Mouse (Mus musculus) intestine, embryonic 14.5 days (tissue): Measurements from ENCODE around the gene 1700029I15Rik. TPM values are rescaled to one million over a fixed set of nuclear protein-coding genes. Genes with fewer than 3 reads are reported as not detected.

Source experiments
- ATAC-seq: fragments of 200-750 bp; cut with Nextera tagmentation; replicated peaks from 2 replicates; pipeline ENCODE4 v1.8.0; 2017; ENCODE audit warnings: low read depth, moderate number of reproducible peaks, moderate TSS enrichment, moderate library complexity; ENCODE audit not compliant: low FRiP score, low TSS enrichment
- DNase-seq: peaks from one replicate; pipeline ENCODE4 v3.0.0-alpha.2; 2018; ENCODE audit warnings: low spot score
- H3K27ac ChIP-seq: fragments of 300-500 bp; sonication (generic); 2 replicates; pipeline ENCODE4 v1.5.1; 2014; ENCODE audit warnings: low read depth, mild to moderate bottlenecking, control low read depth
- H3K27me3 ChIP-seq: fragments of 300-500 bp; sonication (generic); replicated peaks from 2 replicates; pipeline ENCODE4 v1.6.1; 2014; ENCODE audit warnings: low read length, control low read depth; ENCODE audit not compliant: control insufficient read depth, insufficient read depth
- H3K36me3 ChIP-seq: fragments of 300-500 bp; sonication (generic); 2 replicates; pipeline ENCODE4 v1.6.1; 2014; ENCODE audit warnings: low read length, control low read depth; ENCODE audit not compliant: control insufficient read depth, insufficient read depth
- H3K4me1 ChIP-seq: fragments of 300-500 bp; sonication (generic); replicated peaks from 2 replicates; pipeline ENCODE4 v1.6.1; 2014; ENCODE audit warnings: low read length, control low read depth, mixed read lengths; ENCODE audit not compliant: control insufficient read depth, insufficient read depth
- H3K4me2 ChIP-seq: fragments of 300-500 bp; sonication (generic); 2 replicates; pipeline ENCODE4 v1.6.1; 2014; ENCODE audit warnings: low read length
- H3K4me3 ChIP-seq: fragments of 300-500 bp; sonication (generic); 2 replicates; pipeline ENCODE4 v1.5.1; 2014; ENCODE audit warnings: low read depth, low read length, control low read depth, mixed read lengths
- H3K9ac ChIP-seq: fragments of 300-500 bp; sonication (generic); 2 replicates; pipeline ENCODE4 v1.6.1; 2014; ENCODE audit warnings: mild to moderate bottlenecking, low read length
- H3K9me3 ChIP-seq: fragments of 300-500 bp; sonication (generic); 2 replicates; pipeline ENCODE4 v1.6.1; 2016; ENCODE audit warnings: low read length, control low read depth; ENCODE audit not compliant: control insufficient read depth
- WGBS: fragments of 180-500 bp; shearing (Covaris S2); extraction: QIAGEN DNeasy Blood & Tissue Kit; methylation state at CpG from one replicate; pipeline ENCODE4 v1.1.7; 2014; 5-methylcytosine and 5-hydroxymethylcytosine counted together
- polyA plus RNA-seq: library from polyadenylated mRNA; unstranded; fragments of >200 nt; fragmentation: Nextera tagmentation; extraction: Ambion mirVana; gene quantifications from 2 replicates; pipeline ENCODE4 v1.2.1, GENCODE M21; 2014

1700029I15Rik gene
- 1.7 TPM in 2 replicates for polyA plus RNA-seq

- WGBS: 85% methylated on average over 5 of the region's 5 CpGs
- ATAC-seq (no peak), DNase-seq (no peak)
- Histone ChIP-seq H3K27me3 (no peaks in the 10 kb centered on the region), H3K4me2 (no peak within 1 kb of the TSS), H3K36me3 (peaks cover 88% of the 10 kb centered on the region), H3K27ac (0 out of 2 replicates have a peak within 1 kb of the TSS, but pooled peaks have one; percentile 11), H3K9me3 (no peaks in the 10 kb centered on the region), H3K9ac (no peak within 1 kb of the TSS), H3K4me1 (no peaks in the 10 kb centered on the region), H3K4me3 (no peak within 1 kb of the TSS)
These were observed at the start of gene 1700029I15Rik for GRCm38 (mm10) chr2:92381901-92382588. Gene 1700029I15Rik, plus strand, starts transcription at chr2:92382538.

DNA sequence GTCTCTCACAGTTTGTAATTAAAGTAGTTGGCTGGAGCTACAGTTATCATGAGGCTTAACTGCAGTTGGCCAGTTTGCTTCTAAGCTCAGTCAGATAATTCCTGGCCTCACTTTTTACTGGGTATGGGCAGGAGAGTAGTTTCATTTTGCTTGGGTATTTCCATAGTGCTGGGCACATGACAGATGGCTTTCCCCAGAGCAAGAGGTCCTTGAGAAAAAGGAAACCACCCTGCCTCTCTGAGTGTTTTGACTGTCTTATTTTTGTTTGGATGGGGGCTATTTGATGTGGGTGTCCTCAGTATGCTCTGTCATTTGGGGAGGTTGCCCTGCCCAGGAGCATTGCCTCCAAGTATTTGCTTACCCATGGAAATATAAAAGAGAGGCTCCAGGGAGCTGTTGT is 39.9 kb upstream of the 1700029I15Rik start:
- DNase-seq: no peak
- Histone ChIP-seq H3K4me3 (no peak overlapping the region), H3K9me3 (no peaks in the 10 kb centered on the region), H3K36me3 (peaks cover 56% of the 10 kb centered on the region), H3K27me3 (no peaks in the 10 kb centered on the region), H3K9ac (no peak overlapping the region), H3K4me1 (no peaks in the 10 kb centered on the region), H3K4me2 (no peak overlapping the region), H3K27ac (no peak overlapping the region)
- no peak for ATAC-seq

DNA sequence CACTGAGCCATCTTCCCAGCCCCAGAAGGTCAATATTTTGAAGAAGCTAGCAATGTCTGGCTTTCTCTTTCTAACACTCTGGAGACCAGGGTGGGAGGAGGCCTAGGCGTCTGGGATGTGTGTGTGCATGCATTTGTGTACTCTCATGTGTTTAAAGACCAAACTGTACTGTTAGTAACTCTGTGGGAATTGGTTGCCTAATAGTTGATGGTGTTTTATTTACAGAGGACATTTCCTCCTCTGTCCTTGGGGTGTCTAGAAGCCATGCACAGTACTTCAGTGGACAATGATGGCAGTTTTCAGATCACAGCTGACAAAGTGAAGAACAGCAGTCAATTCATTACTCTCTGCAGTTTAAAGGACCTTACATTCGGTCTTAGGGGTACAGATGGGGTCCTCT is 35.1 kb upstream of the 1700029I15Rik start:
- Histone ChIP-seq H3K9me3 (no peaks in the 10 kb centered on the region), H3K4me1 (no peaks in the 10 kb centered on the region), H3K27ac (no peak overlapping the region), H3K9ac (no peak overlapping the region), H3K36me3 (peaks cover 67% of the 10 kb centered on the region), H3K4me2 (no peak overlapping the region), H3K4me3 (no peak overlapping the region), H3K27me3 (no peaks in the 10 kb centered on the region)
- ATAC-seq: no peak
- no peak for DNase-seq
- 83% methylated on average over 2 of the region's 2 CpGs for WGBS

DNA sequence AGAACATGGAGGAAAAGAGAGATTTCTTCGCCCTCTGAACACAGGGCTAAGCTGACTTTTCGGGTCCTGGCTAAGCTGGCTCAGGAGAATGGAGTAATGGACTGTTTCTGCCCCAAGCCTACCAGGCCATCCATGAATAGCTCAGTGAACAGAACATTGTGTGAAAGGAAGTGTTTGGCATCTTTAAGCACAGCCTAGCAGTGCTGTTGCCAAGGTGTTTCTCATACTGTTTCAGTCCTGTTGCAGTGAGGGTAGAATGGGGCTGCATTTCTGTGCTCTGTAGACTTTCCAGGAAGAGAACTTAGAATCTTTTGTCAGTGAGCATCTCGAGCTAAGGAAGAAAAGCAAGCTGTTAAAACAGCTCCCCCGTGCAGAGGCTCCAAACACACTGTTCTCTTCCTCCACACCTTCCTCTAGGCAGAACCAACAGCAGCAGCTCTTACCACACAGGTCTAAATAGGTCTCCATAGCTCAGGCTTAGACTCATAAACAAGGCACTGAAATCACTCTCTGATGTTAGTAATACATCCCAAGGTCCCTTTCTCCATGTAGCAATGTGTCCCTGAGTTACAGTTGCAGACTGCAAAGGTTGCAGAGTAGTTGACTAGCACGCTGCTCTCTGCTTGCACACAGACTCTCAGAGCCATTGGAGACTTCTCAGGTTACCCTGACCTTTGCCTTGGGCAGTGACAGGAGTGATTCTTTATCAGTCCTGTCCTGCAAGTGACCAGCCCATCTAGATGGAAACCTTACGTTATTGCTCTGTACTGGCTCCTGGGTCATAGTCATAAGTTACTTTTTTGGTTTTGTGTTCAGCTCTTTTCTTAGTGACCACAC is 32.5 kb upstream of the 1700029I15Rik start:
- WGBS: 56% methylated on average over 6 of the region's 6 CpGs

DNA sequence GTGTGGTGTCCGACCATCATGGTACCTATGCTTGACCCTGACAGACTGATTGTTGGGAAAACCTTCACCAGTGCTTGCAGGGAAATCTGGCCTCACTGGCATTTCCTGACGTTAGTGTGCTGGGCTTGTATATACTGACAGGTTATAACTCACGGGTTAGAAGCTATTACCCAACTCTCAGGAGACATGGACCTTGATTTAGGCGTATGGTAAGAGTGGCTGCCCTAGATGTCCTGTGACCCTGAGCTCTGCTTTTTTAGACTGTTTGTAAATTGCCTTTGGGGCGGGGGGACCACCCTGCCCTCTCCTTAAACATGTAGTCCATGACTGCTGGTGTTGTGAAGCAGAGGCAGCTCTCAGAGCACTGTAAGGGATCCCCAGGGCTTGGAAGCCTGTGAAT is 31.7 kb upstream of the 1700029I15Rik start:
- DNase-seq (no peak), ATAC-seq (no peak)
- WGBS: 42% methylated on average over 5 of the region's 5 CpGs
- no peaks in the 10 kb centered on the region for H3K9me3 ChIP-seq
- peaks cover 64% of the 10 kb centered on the region for H3K36me3 ChIP-seq
- no peaks in the 10 kb centered on the region for H3K27me3 ChIP-seq
- H3K4me3 ChIP-seq: no peak overlapping the region
- no peak overlapping the region for H3K9ac ChIP-seq
- H3K4me2 ChIP-seq: no peak overlapping the region
- H3K27ac ChIP-seq: no peak overlapping the region
- H3K4me1 ChIP-seq: no peaks in the 10 kb centered on the region

More for the DNA sequence above, 32.5 kb upstream of the 1700029I15Rik start:
- Histone ChIP-seq H3K27me3 (no peaks in the 10 kb centered on the region), H3K27ac (no peak overlapping the region), H3K4me2 (no peak overlapping the region), H3K4me1 (no peaks in the 10 kb centered on the region), H3K36me3 (peaks cover 62% of the 10 kb centered on the region), H3K9ac (no peak overlapping the region), H3K4me3 (no peak overlapping the region), H3K9me3 (no peaks in the 10 kb centered on the region)
- no peak for DNase-seq
- no peak for ATAC-seq

DNA sequence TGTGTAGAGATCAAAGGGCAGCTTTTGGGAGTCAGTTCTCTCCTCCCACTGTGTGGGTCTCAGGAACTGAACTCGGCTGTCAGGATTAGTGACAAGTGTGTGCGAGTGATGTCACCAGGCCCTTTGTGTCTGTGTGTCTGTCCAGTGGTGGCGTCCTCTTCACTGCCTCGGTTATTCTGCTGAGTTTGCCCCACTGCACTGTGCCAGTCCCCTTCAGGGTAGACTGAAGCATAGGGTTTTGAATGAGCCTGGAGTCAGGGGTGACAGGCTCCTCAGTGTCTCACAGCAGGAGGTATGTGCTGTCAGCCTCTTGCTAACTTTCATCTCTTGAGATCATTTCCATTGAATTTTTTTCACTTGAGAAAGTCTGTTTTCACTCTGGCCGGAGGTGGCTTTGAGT is 28.9 kb upstream of the 1700029I15Rik start:
- Histone ChIP-seq H3K4me3 (no peak overlapping the region), H3K27me3 (no peaks in the 10 kb centered on the region), H3K4me2 (no peak overlapping the region), H3K9me3 (no peaks in the 10 kb centered on the region), H3K4me1 (no peaks in the 10 kb centered on the region), H3K36me3 (peaks cover 75% of the 10 kb centered on the region), H3K27ac (no peak overlapping the region), H3K9ac (no peak overlapping the region)
- ATAC-seq (no peak), DNase-seq (no peak)
- WGBS: 86% methylated on average over 5 of the region's 5 CpGs

DNA sequence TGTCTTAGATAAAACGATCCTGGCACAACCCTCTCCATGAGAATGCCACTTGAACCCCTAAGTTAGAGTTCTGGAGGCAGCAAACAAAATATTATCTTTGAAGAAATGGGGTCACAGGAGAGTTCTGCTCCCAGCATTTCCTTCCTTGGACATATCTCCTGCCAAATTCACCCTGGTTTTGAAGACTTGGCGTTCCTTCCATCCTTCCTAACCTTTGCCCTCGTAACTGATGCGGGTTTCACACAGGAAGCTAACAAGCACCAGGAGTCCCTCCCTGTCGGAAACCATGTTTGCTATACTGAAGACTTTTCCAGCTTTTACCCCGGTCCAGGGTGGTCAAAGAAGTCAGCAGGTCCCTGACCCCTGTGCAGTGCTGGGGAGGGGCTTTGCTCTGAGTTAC is 28.1 kb upstream of the 1700029I15Rik start:
- ATAC-seq (no peak), DNase-seq (no peak)
- WGBS: 43% methylated on average over 6 of the region's 6 CpGs
- Histone ChIP-seq H3K27me3 (no peaks in the 10 kb centered on the region), H3K4me2 (no peak overlapping the region), H3K27ac (no peak overlapping the region), H3K4me3 (no peak overlapping the region), H3K4me1 (no peaks in the 10 kb centered on the region), H3K36me3 (peaks cover 77% of the 10 kb centered on the region), H3K9ac (no peak overlapping the region), H3K9me3 (no peaks in the 10 kb centered on the region)

DNA sequence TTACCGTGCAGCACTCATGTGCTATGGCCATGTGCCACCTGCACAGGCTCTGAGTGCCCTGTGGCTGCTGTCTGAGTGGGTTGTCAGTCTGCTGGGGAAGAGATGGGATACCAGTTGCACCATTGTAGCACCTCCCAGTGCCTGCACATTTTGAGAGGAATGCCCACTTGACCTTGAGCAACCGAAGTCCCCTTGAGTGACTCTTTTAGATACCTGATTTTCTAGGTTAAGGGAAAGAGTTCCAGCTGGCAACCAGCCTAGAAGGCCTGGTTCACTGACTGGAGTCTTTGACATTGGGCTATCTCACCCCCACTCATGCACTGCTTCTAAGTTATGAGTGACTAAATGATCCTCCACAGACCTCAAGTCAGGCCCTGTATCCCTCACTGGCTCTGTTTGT is 23.0 kb upstream of the 1700029I15Rik start:
- 91% methylated on average over 2 of the region's 2 CpGs for WGBS
- no peaks in the 10 kb centered on the region for H3K9me3 ChIP-seq
- H3K27ac ChIP-seq: no peak overlapping the region
- no peaks in the 10 kb centered on the region for H3K27me3 ChIP-seq
- H3K4me3 ChIP-seq: no peak overlapping the region
- H3K4me1 ChIP-seq: no peaks in the 10 kb centered on the region
- DNase-seq: no peak
- no peak overlapping the region for H3K4me2 ChIP-seq
- H3K9ac ChIP-seq: no peak overlapping the region
- peaks cover 82% of the 10 kb centered on the region for H3K36me3 ChIP-seq
- no peak for ATAC-seq
